Mouse (Mus musculus) midbrain, embryonic 12.5 days (tissue): Measurements from ENCODE around the gene Lca5. TPM values are rescaled to one million over a fixed set of nuclear protein-coding genes. Genes with fewer than 3 reads are reported as not detected.

Experiments
- ATAC-seq: fragments of 200-750 bp; cut with Nextera tagmentation; 2 replicates; pipeline ENCODE4 v1.8.0; 2017; ENCODE audit warnings: low read depth, moderate TSS enrichment, moderate library complexity; ENCODE audit not compliant: low FRiP score
- H3K27ac ChIP-seq: fragments of 300-500 bp; sonication (generic); replicated peaks from 2 replicates; pipeline ENCODE4 v1.5.1; 2016; ENCODE audit warnings: mild to moderate bottlenecking
- H3K27me3 ChIP-seq: fragments of 300-500 bp; sonication (generic); 2 replicates; pipeline ENCODE4 v1.6.1; 2016; ENCODE audit warnings: mild to moderate bottlenecking
- H3K36me3 ChIP-seq: fragments of 300-500 bp; sonication (generic); 2 replicates; pipeline ENCODE4 v1.6.1; 2016
- H3K4me1 ChIP-seq: fragments of 300-500 bp; sonication (generic); 2 replicates; pipeline ENCODE4 v1.6.1; 2016
- H3K4me2 ChIP-seq: fragments of 300-500 bp; sonication (generic); replicated peaks from 2 replicates; pipeline ENCODE4 v1.6.1; 2016; ENCODE audit warnings: mild to moderate bottlenecking, moderate library complexity
- H3K4me3 ChIP-seq: fragments of 300-500 bp; sonication (generic); 2 replicates; pipeline ENCODE4 v1.5.1; 2016; ENCODE audit warnings: mild to moderate bottlenecking
- H3K9ac ChIP-seq: fragments of 300-500 bp; sonication (generic); replicated peaks from 2 replicates; pipeline ENCODE4 v1.6.1; 2016; ENCODE audit warnings: mild to moderate bottlenecking, moderate library complexity
- H3K9me3 ChIP-seq: fragments of 300-500 bp; sonication (generic); 2 replicates; pipeline ENCODE4 v1.6.1; 2016; ENCODE audit warnings: mild to moderate bottlenecking
- WGBS: fragments of 180-500 bp; shearing (Covaris S2); methylation state at CpG from one replicate; pipeline ENCODE4 v1.1.7; 2016; 5-methylcytosine and 5-hydroxymethylcytosine counted together
- polyA plus RNA-seq: library from polyadenylated mRNA; unstranded; fragments of >200 nt; fragmentation: Nextera tagmentation; extraction: Ambion mirVana; gene quantifications from 2 replicates; pipeline ENCODE4 v1.2.1, GENCODE M21; 2016

Lca5 gene
- polyA plus RNA-seq, 1 experiment from 2014 or later, result 23.1 TPM

GRCm38 (mm10) chr9:83385301-83385700, 55.6 kb downstream of the Lca5 start:
- ATAC-seq, result no peak
- Histone ChIP-seq H3K9me3 (no peaks in the 10 kb centered on the region), H3K4me1 (no peaks in the 10 kb centered on the region), H3K9ac (no peak overlapping the region), H3K27me3 (no peaks in the 10 kb centered on the region), H3K36me3 (no peaks in the 10 kb centered on the region), H3K27ac (no peak overlapping the region), H3K4me2 (no peak overlapping the region), H3K4me3 (no peak overlapping the region)
- WGBS, result 74% methylated on average over 6 of the region's 6 CpGs

- no peak overlapping the region for H3K4me3 ChIP-seq
- no peak overlapping the region for H3K9ac ChIP-seq
- WGBS, result 74% methylated on average over 3 of the region's 3 CpGs
- no peak overlapping the region for H3K27ac ChIP-seq
- no peaks in the 10 kb centered on the region for H3K9me3 ChIP-seq
- H3K27me3 ChIP-seq, result no peaks in the 10 kb centered on the region
- H3K4me1 ChIP-seq, result no peaks in the 10 kb centered on the region
- no peaks in the 10 kb centered on the region for H3K36me3 ChIP-seq
- no peak overlapping the region for H3K4me2 ChIP-seq
- no peak for ATAC-seq
Observed at GRCm38 (mm10) chr9:83383235-83383634, 57.7 kb downstream of the Lca5 start.

GRCm38 (mm10) chr9:83382775-83383174, 58.2 kb downstream of the Lca5 start:
- no peaks in the 10 kb centered on the region for H3K27me3 ChIP-seq
- no peak overlapping the region for H3K9ac ChIP-seq
- H3K4me3 ChIP-seq, result no peak overlapping the region
- H3K27ac ChIP-seq, result no peak overlapping the region
- 51% methylated on average over 3 of the region's 3 CpGs for WGBS
- H3K4me1 ChIP-seq, result no peaks in the 10 kb centered on the region
- no peak for ATAC-seq
- no peak overlapping the region for H3K4me2 ChIP-seq
- H3K9me3 ChIP-seq, result no peaks in the 10 kb centered on the region
- no peaks in the 10 kb centered on the region for H3K36me3 ChIP-seq

- H3K4me3 ChIP-seq, result no peak overlapping the region
- no peak for ATAC-seq
Observed at GRCm38 (mm10) chr9:83381317-83381716, 59.6 kb downstream of the Lca5 start.

GRCm38 (mm10) chr9:83379661-83380060, 61.3 kb downstream of the Lca5 start:
- H3K27ac ChIP-seq, result no peak overlapping the region
- H3K4me1 ChIP-seq, result no peaks in the 10 kb centered on the region
- no peaks in the 10 kb centered on the region for H3K27me3 ChIP-seq
- no peaks in the 10 kb centered on the region for H3K36me3 ChIP-seq
- WGBS, result 77% methylated on average over 10 of the region's 10 CpGs
- H3K9ac ChIP-seq, result no peak overlapping the region
- ATAC-seq, result no peak
- no peak overlapping the region for H3K4me3 ChIP-seq
- H3K9me3 ChIP-seq, result no peaks in the 10 kb centered on the region
- no peak overlapping the region for H3K4me2 ChIP-seq

More at GRCm38 (mm10) chr9:83381317-83381716, 59.6 kb downstream of the Lca5 start:
- Histone ChIP-seq H3K27me3 (no peaks in the 10 kb centered on the region), H3K27ac (no peak overlapping the region), H3K4me1 (no peaks in the 10 kb centered on the region), H3K4me2 (no peak overlapping the region), H3K9me3 (no peaks in the 10 kb centered on the region), H3K36me3 (no peaks in the 10 kb centered on the region), H3K9ac (no peak overlapping the region)

GRCm38 (mm10) chr9:83377132-83377531, 63.8 kb downstream of the Lca5 start:
- Histone ChIP-seq H3K27me3 (no peaks in the 10 kb centered on the region), H3K4me2 (no peak overlapping the region), H3K27ac (no peak overlapping the region), H3K4me3 (no peak overlapping the region), H3K36me3 (no peaks in the 10 kb centered on the region), H3K9me3 (no peaks in the 10 kb centered on the region), H3K4me1 (no peaks in the 10 kb centered on the region), H3K9ac (no peak overlapping the region)
- 84% methylated on average over 2 of the region's 2 CpGs for WGBS
- ATAC-seq, result no peak

GRCm38 (mm10) chr9:83375522-83376176, 65.3 kb downstream of the Lca5 start:
- no peaks in the 10 kb centered on the region for H3K9me3 ChIP-seq
- no peak overlapping the region for H3K27ac ChIP-seq
- 72% methylated on average over 4 of the region's 4 CpGs for WGBS
- H3K4me2 ChIP-seq, result no peak overlapping the region
- no peak overlapping the region for H3K9ac ChIP-seq
- H3K4me1 ChIP-seq, result no peaks in the 10 kb centered on the region
- H3K4me3 ChIP-seq, result no peak overlapping the region
- H3K27me3 ChIP-seq, result no peaks in the 10 kb centered on the region
- no peak for ATAC-seq
- H3K36me3 ChIP-seq, result no peaks in the 10 kb centered on the region

- H3K36me3 ChIP-seq, result no peaks in the 10 kb centered on the region
- WGBS, result 54% methylated on average over 1 of the region's 1 CpGs
- H3K9ac ChIP-seq, result no peak overlapping the region
- no peaks in the 10 kb centered on the region for H3K27me3 ChIP-seq
- no peaks in the 10 kb centered on the region for H3K4me1 ChIP-seq
- no peaks in the 10 kb centered on the region for H3K9me3 ChIP-seq
- no peak overlapping the region for H3K4me2 ChIP-seq
- H3K4me3 ChIP-seq, result no peak overlapping the region
- no peak overlapping the region for H3K27ac ChIP-seq
- no peak for ATAC-seq
Observed at GRCm38 (mm10) chr9:83370907-83371306, 70.0 kb downstream of the Lca5 start.

- no peaks in the 10 kb centered on the region for H3K4me1 ChIP-seq
- H3K36me3 ChIP-seq, result no peaks in the 10 kb centered on the region
- WGBS, result 86% methylated on average over 1 of the region's 1 CpGs
- H3K9ac ChIP-seq, result no peak overlapping the region
- no peak overlapping the region for H3K27ac ChIP-seq
- H3K27me3 ChIP-seq, result no peaks in the 10 kb centered on the region
- no peaks in the 10 kb centered on the region for H3K9me3 ChIP-seq
- no peak for ATAC-seq
- H3K4me2 ChIP-seq, result no peak overlapping the region
- no peak overlapping the region for H3K4me3 ChIP-seq
Observed at GRCm38 (mm10) chr9:83368234-83368633, 72.7 kb downstream of the Lca5 start.

- Histone ChIP-seq H3K27me3 (no peaks in the 10 kb centered on the region), H3K4me3 (no peak overlapping the region), H3K4me2 (no peak overlapping the region), H3K9me3 (no peaks in the 10 kb centered on the region), H3K9ac (no peak overlapping the region), H3K4me1 (peaks cover 6% of the 10 kb centered on the region; the same call in 1 of the 2 replicates), H3K36me3 (no peaks in the 10 kb centered on the region), H3K27ac (no peak overlapping the region)
- no peak for ATAC-seq
- WGBS, result 56% methylated on average over 4 of the region's 4 CpGs
Observed at GRCm38 (mm10) chr9:83355802-83356201, 85.1 kb downstream of the Lca5 start.

- Histone ChIP-seq H3K4me1 (peaks cover 23% of the 10 kb centered on the region), H3K4me2 (no peak overlapping the region), H3K4me3 (no peak overlapping the region), H3K9ac (no peak overlapping the region), H3K9me3 (no peaks in the 10 kb centered on the region), H3K27ac (no peak overlapping the region), H3K27me3 (no peaks in the 10 kb centered on the region), H3K36me3 (no peaks in the 10 kb centered on the region)
- no peak for ATAC-seq
- 80% methylated on average over 7 of the region's 7 CpGs for WGBS
Observed at GRCm38 (mm10) chr9:83353316-83353715, 87.6 kb downstream of the Lca5 start.

GRCm38 (mm10) chr9:83351171-83351570, 89.8 kb downstream of the Lca5 start:
- Histone ChIP-seq H3K27ac (no peak overlapping the region), H3K27me3 (no peaks in the 10 kb centered on the region), H3K9me3 (no peaks in the 10 kb centered on the region), H3K36me3 (no peaks in the 10 kb centered on the region), H3K9ac (no peak overlapping the region), H3K4me2 (no peak overlapping the region), H3K4me1 (peaks cover 23% of the 10 kb centered on the region), H3K4me3 (no peak overlapping the region)
- no peak for ATAC-seq
- 74% methylated on average over 5 of the region's 5 CpGs for WGBS

GRCm38 (mm10) chr9:83350613-83351012, 90.3 kb downstream of the Lca5 start:
- no peaks in the 10 kb centered on the region for H3K36me3 ChIP-seq
- H3K4me3 ChIP-seq, result no peak overlapping the region
- WGBS, result 8% methylated on average over 5 of the region's 5 CpGs
- H3K9me3 ChIP-seq, result no peaks in the 10 kb centered on the region
- ATAC-seq, result peak; percentile 68; the same call in 1 of the 2 replicates
- H3K9ac ChIP-seq, result no peak overlapping the region
- H3K27me3 ChIP-seq, result no peaks in the 10 kb centered on the region
- no peak overlapping the region for H3K27ac ChIP-seq
- no peak overlapping the region for H3K4me2 ChIP-seq
- H3K4me1 ChIP-seq, result peaks cover 23% of the 10 kb centered on the region
